Mouse (Mus musculus) bone marrow, adult 2 months (tissue): ENCODE measurements around the gene Ebi3. TPM values are rescaled to one million over a fixed set of nuclear protein-coding genes. Genes with fewer than 3 reads are reported as not detected.
"Not testable (repeated sequence)": the region's sequence is repeated elsewhere in the genome, so short reads cannot be mapped to it uniquely, and the experiment has no call there.

Source experiments
- H3K27ac ChIP-seq: fragments of 200-500 bp; 2 replicates; pipeline ENCODE4 v1.5.1; 2012; ENCODE audit warnings: low read depth, mild to moderate bottlenecking, control low read depth, inconsistent platforms, low read length; ENCODE audit not compliant: control insufficient read depth, poor library complexity, insufficient read depth
- H3K4me1 ChIP-seq: fragments of 200-500 bp; 2 replicates; pipeline ENCODE4 v1.6.1; 2011; ENCODE audit warnings: low read length; ENCODE audit not compliant: control insufficient read depth, insufficient read depth
- H3K4me3 ChIP-seq: fragments of 200-500 bp; replicated peaks from 2 replicates; pipeline ENCODE3; 2011; ENCODE audit warnings: mild to moderate bottlenecking, low read depth, low read length, control low read depth; ENCODE audit not compliant: control insufficient read depth
- CTCF ChIP-seq: fragments of 200-500 bp; IDR thresholded peaks from 2 replicates; pipeline ENCODE4 v1.5.1; 2011; ENCODE audit warnings: low read length, control low read depth; ENCODE audit not compliant: control insufficient read depth, insufficient read depth
- POLR2A ChIP-seq: fragments of 200-500 bp; IDR thresholded peaks from 2 replicates; pipeline ENCODE4 v1.6.1; 2011; ENCODE audit warnings: low read depth, mild to moderate bottlenecking, control low read depth, low read length, borderline replicate concordance; ENCODE audit not compliant: control insufficient read depth
- WGBS: fragments of 180-500 bp; shearing (Covaris S2); methylation state at CpG from one replicate; pipeline ENCODE4 v1.1.7; 2018; 5-methylcytosine and 5-hydroxymethylcytosine counted together
- polyA plus RNA-seq: library from polyadenylated mRNA; stranded (reverse); fragments of >200 nt; gene quantifications from 2 replicates; pipeline ENCODE4 v1.2.4, GENCODE M21; 2011; ENCODE audit warnings: low replicate concordance; ENCODE audit not compliant: missing spikeins, insufficient read depth, insufficient read length

Gene Ebi3
- 8.5 and 34.4 TPM in 2 replicates for polyA plus RNA-seq

GRCm38 (mm10) chr17:55952447-55953027, at the start of gene Ebi3:
Gene Ebi3, plus strand, starts transcription at chr17:55952640.
- peak within 1 kb of the TSS; percentile 63 for H3K4me3 ChIP-seq

GRCm38 (mm10) chr17:55903087-55903486, 49.4 kb upstream of the Ebi3 start:
- Histone ChIP-seq H3K4me3 (no peak overlapping the region), H3K4me1 (no peaks in the 10 kb centered on the region), H3K27ac (no peak overlapping the region)
- 45% methylated on average over 2 of the region's 2 CpGs for WGBS
- no peak for TF ChIP-seq CTCF
- no peak for TF ChIP-seq POLR2A

More at GRCm38 (mm10) chr17:55952447-55953027, at the start of gene Ebi3:
- 10% methylated on average over 6 of the region's 6 CpGs for WGBS
- H3K4me1 ChIP-seq, result no peaks in the 10 kb centered on the region; the same call in 1 of the 2 replicates
- TF ChIP-seq CTCF (no peak), POLR2A (no peak)
- peak within 1 kb of the TSS; percentile 86 for H3K27ac ChIP-seq

- Histone ChIP-seq H3K4me1 (no peaks in the 10 kb centered on the region), H3K4me3 (no peak overlapping the region), H3K27ac (no peak overlapping the region)
- 81% methylated on average over 1 of the region's 1 CpGs for WGBS
- no peak for TF ChIP-seq CTCF
Observed at GRCm38 (mm10) chr17:55903687-55904086, 48.8 kb upstream of the Ebi3 start.

- TF ChIP-seq POLR2A (no peak), CTCF (no peak)
- H3K27ac ChIP-seq, result no peak overlapping the region
- H3K4me1 ChIP-seq, result no peaks in the 10 kb centered on the region
- 74% methylated on average over 6 of the region's 6 CpGs for WGBS
- no peak overlapping the region for H3K4me3 ChIP-seq
Observed at GRCm38 (mm10) chr17:55904131-55904530, 48.3 kb upstream of the Ebi3 start.

GRCm38 (mm10) chr17:55906669-55907068, 45.8 kb upstream of the Ebi3 start:
- Histone ChIP-seq H3K4me3 (no peak overlapping the region), H3K27ac (no peak overlapping the region), H3K4me1 (no peaks in the 10 kb centered on the region)
- TF ChIP-seq POLR2A (no peak), CTCF (no peak)

DNA sequence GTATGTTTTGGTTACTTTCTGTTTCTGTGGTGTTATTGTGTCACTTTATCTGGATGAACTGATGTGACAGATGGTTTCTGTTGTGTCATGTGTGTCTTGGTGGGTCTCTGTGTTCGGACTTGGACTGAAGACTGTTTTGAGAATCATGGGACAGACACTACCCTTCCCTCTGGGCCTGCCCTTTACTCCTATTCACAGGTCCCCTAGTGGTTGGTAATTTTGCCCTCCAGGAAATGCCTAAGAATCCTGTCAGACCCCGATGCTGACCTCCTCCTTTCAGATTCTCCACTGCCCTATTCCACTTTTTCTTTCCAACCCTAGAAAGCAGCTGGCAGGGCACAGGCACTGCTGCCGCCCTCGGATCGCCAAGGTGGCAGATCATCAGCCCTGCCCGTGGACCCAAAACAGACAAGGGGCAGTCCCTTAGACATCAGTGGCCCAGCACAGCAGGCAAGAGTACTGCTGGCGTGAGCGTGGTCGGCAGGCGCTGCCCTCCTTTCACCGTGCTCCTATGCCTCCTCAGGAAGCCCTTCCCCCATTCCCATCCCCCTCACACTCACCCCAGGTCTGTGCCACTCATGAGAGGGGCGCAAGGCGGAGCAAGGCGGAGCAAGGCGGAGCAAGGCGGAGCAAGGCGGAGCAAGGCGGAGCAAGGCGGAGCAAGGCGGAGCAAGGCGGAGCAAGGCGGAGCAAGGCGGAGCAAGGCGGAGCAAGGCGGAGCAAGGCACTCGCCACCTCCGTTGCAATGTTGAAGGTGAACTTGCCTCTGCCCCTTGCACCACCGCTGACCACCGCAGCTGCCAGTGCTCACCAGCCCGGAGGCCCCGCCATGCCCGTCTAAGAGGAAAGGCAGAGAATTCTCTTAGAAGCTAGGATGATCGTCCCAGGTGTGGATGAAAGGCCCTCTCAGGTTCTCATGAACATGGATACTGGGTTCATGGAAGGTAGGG, 20.6 kb upstream of the Ebi3 start:
- peak overlapping the region; percentile 87 for H3K27ac ChIP-seq
- H3K4me3 ChIP-seq, result peak overlapping the region; percentile 100
- no peaks in the 10 kb centered on the region; the same call in 1 of the 2 replicates for H3K4me1 ChIP-seq
- 1% methylated on average over 33 of the region's 33 CpGs for WGBS
- TF ChIP-seq CTCF, result no peak
- peak; percentile 39; the same call in 1 of the 2 replicates for TF ChIP-seq POLR2A

DNA sequence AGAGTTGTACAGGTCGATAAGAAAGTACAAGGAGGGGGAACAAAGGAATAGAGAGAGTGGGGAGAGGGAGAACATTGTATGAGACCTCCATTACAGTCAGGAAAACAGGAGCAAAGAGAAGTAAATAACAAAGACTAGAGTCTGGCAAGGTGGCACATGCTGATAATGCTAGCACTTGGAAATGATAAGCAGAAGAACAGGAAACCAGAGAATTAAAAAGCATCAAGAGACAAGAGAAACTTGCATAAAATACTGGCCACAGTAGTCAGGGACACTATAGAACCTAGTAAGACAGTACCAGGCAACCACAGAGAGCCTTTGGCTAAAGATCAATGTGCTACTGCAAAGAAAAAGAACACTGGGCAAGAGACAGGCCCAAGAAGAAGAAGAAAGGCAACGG, 19.8 kb upstream of the Ebi3 start:
- TF ChIP-seq POLR2A (no peak), CTCF (no peak)
- WGBS, result 27% methylated on average over 2 of the region's 2 CpGs
- Histone ChIP-seq H3K4me1 (no peaks in the 10 kb centered on the region; the same call in 1 of the 2 replicates), H3K27ac (no peak overlapping the region; the same call in 1 of the 2 replicates), H3K4me3 (no peak overlapping the region)

DNA sequence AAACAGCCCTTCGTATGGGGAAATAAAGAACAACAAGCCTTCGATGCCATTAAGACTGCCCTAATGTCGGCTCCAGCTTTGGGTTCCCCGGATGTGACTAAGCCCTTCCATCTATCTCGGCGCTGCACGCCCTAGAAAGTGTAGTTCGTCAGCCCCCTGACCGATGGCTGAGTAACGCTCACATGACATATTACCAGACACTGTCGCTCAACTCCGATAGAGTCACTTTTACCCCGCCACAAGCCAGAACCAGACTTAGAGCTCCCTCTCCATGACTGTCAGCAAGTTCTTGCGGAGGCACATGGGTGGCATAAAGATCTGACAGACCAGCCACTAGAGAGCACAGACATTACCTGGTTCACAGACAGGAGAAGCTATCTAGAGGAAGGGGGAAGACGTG, 19.2 kb upstream of the Ebi3 start:
- Histone ChIP-seq H3K27ac (no peak overlapping the region), H3K4me3 (no peak overlapping the region), H3K4me1 (no peaks in the 10 kb centered on the region; the same call in 1 of the 2 replicates)
- TF ChIP-seq POLR2A, result no peak
- TF ChIP-seq CTCF, result no peak
- 91% methylated on average over 15 of the region's 15 CpGs for WGBS

- peak overlapping the region; percentile 96 for H3K27ac ChIP-seq
- not testable (repeated sequence) for H3K4me1 ChIP-seq
- WGBS, result 27% methylated on average over 10 of the region's 10 CpGs
- peak overlapping the region; percentile 57 for H3K4me3 ChIP-seq
Observed at GRCm38 (mm10) chr17:55944387-55944865, 8.0 kb upstream of the Ebi3 start.
